Mouse (Mus musculus) hindbrain, embryonic 10.5 days (tissue): ENCODE measurements around the gene Gpr152. TPM values are rescaled to one million over a fixed set of nuclear protein-coding genes. Genes with fewer than 3 reads are reported as not detected.

ENCODE experiments used
- DNase-seq: peaks from one replicate; pipeline ENCODE4 v3.0.0-alpha.2; 2017; ENCODE audit warnings: low spot score
- H3K27ac ChIP-seq: fragments of 300-500 bp; sonication (generic); 2 replicates; pipeline ENCODE4 v1.5.1; 2016; ENCODE audit warnings: mild to moderate bottlenecking, moderate library complexity
- H3K27me3 ChIP-seq: fragments of 300-500 bp; sonication (generic); 2 replicates; pipeline ENCODE4 v1.6.1; 2016; ENCODE audit warnings: mild to moderate bottlenecking; ENCODE audit not compliant: poor library complexity, insufficient read depth, severe bottlenecking
- H3K36me3 ChIP-seq: fragments of 300-500 bp; sonication (generic); 2 replicates; pipeline ENCODE4 v1.6.1; 2016; ENCODE audit warnings: mild to moderate bottlenecking, moderate library complexity
- H3K4me1 ChIP-seq: fragments of 300-500 bp; sonication (generic); replicated peaks from 2 replicates; pipeline ENCODE4 v1.6.1; 2016; ENCODE audit warnings: mild to moderate bottlenecking
- H3K4me3 ChIP-seq: fragments of 300-500 bp; sonication (generic); 2 replicates; pipeline ENCODE4 v1.5.1; 2016; ENCODE audit warnings: mild to moderate bottlenecking, moderate library complexity
- H3K9me3 ChIP-seq: fragments of 300-500 bp; sonication (generic); 2 replicates; pipeline ENCODE4 v1.6.1; 2016; ENCODE audit warnings: mild to moderate bottlenecking, moderate library complexity
- WGBS: fragments of 180-500 bp; shearing (Covaris S2); methylation state at CpG from one replicate; pipeline ENCODE4 v1.1.7; 2016; 5-methylcytosine and 5-hydroxymethylcytosine counted together
- polyA plus RNA-seq: library from polyadenylated mRNA; unstranded; fragments of >200 nt; fragmentation: Nextera tagmentation; extraction: Ambion mirVana; gene quantifications from 2 replicates; pipeline ENCODE4 v1.2.1, GENCODE M21; 2016

The Gpr152 gene
- polyA plus RNA-seq, 1 experiment from 2014 or later, result not detected

- no peak overlapping the region for H3K27ac ChIP-seq
- H3K9me3 ChIP-seq, result no peaks in the 10 kb centered on the region
- DNase-seq, result no peak
- no peaks in the 10 kb centered on the region for H3K27me3 ChIP-seq
- 84% methylated on average over 12 of the region's 12 CpGs for WGBS
- peaks cover 50% of the 10 kb centered on the region for H3K4me1 ChIP-seq
- peaks cover 72% of the 10 kb centered on the region for H3K36me3 ChIP-seq
- no peak overlapping the region for H3K4me3 ChIP-seq
These were observed 55.4 kb downstream of the Gpr152 start for GRCm38 (mm10) chr19:4194776-4195650.

Other genes with a start within 250 kb of the Gpr152 start
- gene Tcirg1, start 232.7 kb upstream of the Gpr152 start, polyA plus RNA-seq, result 21.6 and 21.9 TPM in 2 replicates
- gene Ndufs8, start 227.0 kb upstream of the Gpr152 start, polyA plus RNA-seq, result 241 and 279 TPM in 2 replicates
- gene Aldh3b1, start 210.0 kb upstream of the Gpr152 start, polyA plus RNA-seq, result 0.71 and 0.81 TPM in 2 replicates
- gene Unc93b1, start 204.6 kb upstream of the Gpr152 start, polyA plus RNA-seq, result 6.3 and 8.8 TPM in 2 replicates
- not detected in 2 replicates for gene Aldh3b3, start 181.1 kb upstream of the Gpr152 start, polyA plus RNA-seq
- gene Aldh3b2, start 167.5 kb upstream of the Gpr152 start, polyA plus RNA-seq, result 0.91 and 2.0 TPM in 2 replicates
- 2.6 and 2.9 TPM in 2 replicates for gene Acy3, start 153.2 kb upstream of the Gpr152 start, polyA plus RNA-seq
- gene Tbx10, start 147.0 kb upstream of the Gpr152 start, polyA plus RNA-seq, result 0.88 and 2.6 TPM in 2 replicates
- gene Nudt8, start 139.2 kb upstream of the Gpr152 start, polyA plus RNA-seq, result 20.1 and 22.6 TPM in 2 replicates
- 3.0 and 3.1 TPM in 2 replicates for gene Gm49405, start 139.2 kb upstream of the Gpr152 start, polyA plus RNA-seq
- 3.0 and 3.8 TPM in 2 replicates for gene Doc2g, start 136.5 kb upstream of the Gpr152 start, polyA plus RNA-seq
- gene Ndufv1, start 127.0 kb upstream of the Gpr152 start, polyA plus RNA-seq, result 196 and 198 TPM in 2 replicates
- gene Gstp1, start 101.8 kb upstream of the Gpr152 start, polyA plus RNA-seq, result 442 and 460 TPM in 2 replicates
- 1.3 and 2.1 TPM in 2 replicates for gene Gstp2, start 93.8 kb upstream of the Gpr152 start, polyA plus RNA-seq
- not detected in 2 replicates for gene Gstp3, start 80.2 kb upstream of the Gpr152 start, polyA plus RNA-seq
- not detected in 2 replicates for gene Cabp2, start 58.2 kb upstream of the Gpr152 start, polyA plus RNA-seq
- 90.5 and 93.3 TPM in 2 replicates for gene Cdk2ap2, start 42.6 kb upstream of the Gpr152 start, polyA plus RNA-seq
- 8.5 and 19.9 TPM in 2 replicates for gene Pitpnm1, start 39.8 kb upstream of the Gpr152 start, polyA plus RNA-seq
- gene Aip, start 13.9 kb upstream of the Gpr152 start, polyA plus RNA-seq, result 65.8 and 73.9 TPM in 2 replicates
- 0.12 TPM in 1 of 2 replicates, not detected in the other for gene Cabp4, start 4.2 kb downstream of the Gpr152 start, polyA plus RNA-seq
- 138 and 156 TPM in 2 replicates for gene Coro1b, start 8.8 kb downstream of the Gpr152 start, polyA plus RNA-seq
- gene Ptprcap, start 13.8 kb downstream of the Gpr152 start, polyA plus RNA-seq, result 0.51 and 0.76 TPM in 2 replicates
- 65.4 and 77.0 TPM in 2 replicates for gene Rps6kb2, start 23.6 kb downstream of the Gpr152 start, polyA plus RNA-seq
- gene Carns1, start 35.7 kb downstream of the Gpr152 start, polyA plus RNA-seq, result 3.5 and 3.9 TPM in 2 replicates
- gene Tbc1d10c, start 51.5 kb downstream of the Gpr152 start, polyA plus RNA-seq, result 0.85 and 1.2 TPM in 2 replicates
- gene Ppp1ca, start 52.3 kb downstream of the Gpr152 start, polyA plus RNA-seq, result 1,005 and 1,038 TPM in 2 replicates
- gene Rad9a, start 61.9 kb downstream of the Gpr152 start, polyA plus RNA-seq, result 53.0 and 53.9 TPM in 2 replicates
- 0.87 and 1.2 TPM in 2 replicates for gene Clcf1, start 74.5 kb downstream of the Gpr152 start, polyA plus RNA-seq
- gene AC109138.7, start 74.6 kb downstream of the Gpr152 start, polyA plus RNA-seq, result not detected in 2 replicates
- 17.5 and 19.7 TPM in 2 replicates for gene Pold4, start 92.1 kb downstream of the Gpr152 start, polyA plus RNA-seq
- 4.0 and 5.9 TPM in 2 replicates for gene Ssh3, start 129.4 kb downstream of the Gpr152 start, polyA plus RNA-seq
- gene Ankrd13d, start 143.3 kb downstream of the Gpr152 start, polyA plus RNA-seq, result 9.9 and 14.4 TPM in 2 replicates
- 14.8 and 16.7 TPM in 2 replicates for gene Grk2, start 166.4 kb downstream of the Gpr152 start, polyA plus RNA-seq